Mouse (Mus musculus) liver, embryonic 14.5 days (tissue): ENCODE measurements at regions not wholly inside any gene's neighbourhood (a gene's known extent, or its start where the extent isn't known, plus 50 kb on each side); places are given as distances from the start of the nearest gene placed in this dataset.

ENCODE experiments used
- CTCF ChIP-seq: IDR thresholded peaks from 2 replicates; pipeline ENCODE4 v1.5.1; 2016; ENCODE audit warnings: antibody characterized with exemption, low read depth, control low read depth
- EP300 ChIP-seq: IDR thresholded peaks from 2 replicates; pipeline ENCODE4 v1.6.1; 2016; ENCODE audit warnings: antibody characterized with exemption, low read depth

DNA sequence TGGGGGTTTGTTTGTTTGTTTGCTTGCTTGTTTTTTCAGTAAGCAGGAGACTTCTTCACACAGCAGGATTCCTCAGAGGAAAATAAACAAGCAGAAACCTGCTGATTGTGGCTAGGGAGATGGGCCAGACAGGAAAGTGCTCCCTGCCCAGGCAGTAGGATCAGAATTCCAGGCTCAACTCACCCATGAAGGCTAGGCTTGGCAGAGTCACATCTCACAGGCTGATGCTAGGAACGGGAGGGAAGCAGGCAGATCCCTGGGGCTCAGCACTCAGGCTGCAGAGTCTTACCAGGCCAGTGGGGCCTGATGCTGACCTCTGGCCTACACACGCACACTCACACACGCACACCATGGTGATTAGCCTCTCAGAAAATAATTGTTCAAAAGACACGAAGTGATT, 498.5 kb downstream of the Plekhb2 start:
- no peak for TF ChIP-seq CTCF
- TF ChIP-seq EP300: no peak
